Mouse (Mus musculus) lung, embryonic 15.5 days (tissue): ENCODE data around the gene Rgl3. TPM values are rescaled to one million over a fixed set of nuclear protein-coding genes. Genes with fewer than 3 reads are reported as not detected.

Experiments used
- ATAC-seq: fragments of 200-750 bp; cut with Nextera tagmentation; 2 replicates; pipeline ENCODE4 v1.8.0; 2017; ENCODE audit warnings: moderate number of reproducible peaks, borderline replicate concordance; ENCODE audit not compliant: low FRiP score, low TSS enrichment; ENCODE audit errors: extremely low read depth
- H3K27ac ChIP-seq: fragments of 300-500 bp; sonication (generic); 2 replicates; pipeline ENCODE4 v1.5.1; 2015; ENCODE audit warnings: moderate library complexity, mild to moderate bottlenecking, inconsistent platforms
- H3K27me3 ChIP-seq: fragments of 300-500 bp; sonication (generic); 2 replicates; pipeline ENCODE4 v1.6.1; 2015; ENCODE audit warnings: inconsistent platforms
- H3K36me3 ChIP-seq: fragments of 300-500 bp; sonication (generic); 2 replicates; pipeline ENCODE4 v1.6.1; 2015; ENCODE audit warnings: inconsistent platforms
- H3K4me1 ChIP-seq: fragments of 300-500 bp; sonication (generic); 2 replicates; pipeline ENCODE4 v1.6.1; 2015; ENCODE audit warnings: inconsistent platforms
- H3K4me2 ChIP-seq: fragments of 300-500 bp; sonication (generic); 2 replicates; pipeline ENCODE4 v1.6.1; 2015; ENCODE audit warnings: inconsistent platforms, mild to moderate bottlenecking, moderate library complexity
- H3K4me3 ChIP-seq: fragments of 300-500 bp; sonication (generic); 2 replicates; pipeline ENCODE4 v1.5.1; 2015; ENCODE audit warnings: mild to moderate bottlenecking, inconsistent platforms
- H3K9ac ChIP-seq: fragments of 300-500 bp; sonication (generic); 2 replicates; pipeline ENCODE4 v1.6.1; 2015; ENCODE audit warnings: inconsistent platforms
- H3K9me3 ChIP-seq: fragments of 300-500 bp; sonication (generic); 2 replicates; pipeline ENCODE4 v1.6.1; 2016; ENCODE audit warnings: inconsistent platforms
- WGBS: fragments of 180-500 bp; shearing (Covaris S2); methylation state at CpG from one replicate; pipeline ENCODE4 v1.1.7; 2015; 5-methylcytosine and 5-hydroxymethylcytosine counted together
- polyA plus RNA-seq: library from polyadenylated mRNA; unstranded; fragments of >200 nt; fragmentation: Nextera tagmentation; extraction: Ambion mirVana; gene quantifications from 2 replicates; pipeline ENCODE4 v1.2.1, GENCODE M21; 2015

The Rgl3 gene
- polyA plus RNA-seq, result 4.9 and 7.2 TPM in 2 replicates

DNA sequence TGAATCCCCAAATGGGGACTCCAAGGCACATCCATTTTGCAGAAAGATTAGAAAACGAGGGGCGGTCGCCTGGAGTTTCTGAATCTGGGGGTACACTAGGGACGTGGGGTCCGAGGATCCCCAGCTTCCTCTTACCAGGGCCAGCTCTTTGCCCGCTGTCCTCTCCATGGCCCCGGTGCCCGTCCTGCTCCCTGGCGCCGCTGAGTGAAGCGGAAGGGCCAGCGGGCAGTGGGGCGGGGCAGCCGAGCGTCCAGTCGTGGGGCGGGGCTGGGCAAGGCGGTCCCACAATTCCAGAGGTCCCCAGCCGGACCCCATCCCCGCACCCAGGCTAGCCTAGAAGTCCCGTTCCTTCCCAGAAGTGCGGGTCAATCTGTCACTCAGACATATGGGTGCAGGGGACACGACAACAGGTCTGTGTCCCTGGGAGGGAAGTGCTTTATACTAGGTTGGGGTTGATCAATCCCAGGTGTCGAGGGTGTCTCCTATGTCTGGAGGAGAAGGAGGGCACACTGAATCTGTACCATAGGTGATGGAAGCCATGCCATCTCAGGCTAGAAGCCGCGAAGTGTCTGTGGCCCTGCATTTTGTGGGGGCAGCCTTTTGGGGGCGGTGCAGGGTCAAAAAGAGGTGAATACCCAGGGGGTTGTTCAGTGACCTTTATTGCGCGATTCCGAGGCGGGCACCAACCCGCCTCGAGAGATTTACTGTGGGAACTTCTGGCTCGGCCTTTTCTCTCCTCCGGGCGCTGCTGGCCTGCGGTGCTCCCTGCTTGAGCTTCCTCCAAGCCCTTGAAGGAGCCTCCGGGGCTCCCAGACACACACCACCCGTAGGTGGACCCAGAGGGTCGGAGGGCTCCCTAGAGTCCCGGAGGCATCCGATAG, at the start of gene Rgl3:
Rgl3 (minus strand) TSS at position 217 of the 881 bp plus-strand sequence.
- Histone ChIP-seq H3K4me3 (peak within 1 kb of the TSS; percentile 51), H3K9ac (peak within 1 kb of the TSS; percentile 50), H3K36me3 (no peaks in the 10 kb centered on the region), H3K4me2 (peak within 1 kb of the TSS; percentile 92), H3K27me3 (peaks cover 70% of the 10 kb centered on the region), H3K9me3 (no peaks in the 10 kb centered on the region), H3K4me1 (peaks cover 22% of the 10 kb centered on the region), H3K27ac (no peak within 1 kb of the TSS)
- peak; percentile 53; the same call in 1 of the 2 replicates for ATAC-seq
- under 1% methylated on average over 42 of the region's 42 CpGs for WGBS

GRCm38 (mm10) chr9:22037826-22038225, 48.6 kb upstream of the Rgl3 start:
- Histone ChIP-seq H3K9me3 (no peaks in the 10 kb centered on the region), H3K27ac (no peak overlapping the region), H3K27me3 (no peaks in the 10 kb centered on the region), H3K4me3 (no peak overlapping the region), H3K4me1 (no peaks in the 10 kb centered on the region), H3K36me3 (no peaks in the 10 kb centered on the region), H3K4me2 (no peak overlapping the region), H3K9ac (no peak overlapping the region)
- no peak for ATAC-seq
- 58% methylated on average over 10 of the region's 10 CpGs for WGBS

- Histone ChIP-seq H3K36me3 (no peaks in the 10 kb centered on the region), H3K9ac (no peak overlapping the region), H3K4me3 (no peak overlapping the region), H3K9me3 (no peaks in the 10 kb centered on the region), H3K4me2 (no peak overlapping the region), H3K4me1 (no peaks in the 10 kb centered on the region), H3K27ac (no peak overlapping the region), H3K27me3 (no peaks in the 10 kb centered on the region)
- ATAC-seq, result no peak
- WGBS, result 57% methylated on average over 6 of the region's 6 CpGs
These were observed 46.2 kb upstream of the Rgl3 start for GRCm38 (mm10) chr9:22035300-22036044.

- H3K27ac ChIP-seq, result no peak overlapping the region
These were observed 41.1 kb upstream of the Rgl3 start for GRCm38 (mm10) chr9:22030386-22030785.

GRCm38 (mm10) chr9:22028467-22028866, 39.2 kb upstream of the Rgl3 start:
- no peak overlapping the region for H3K9ac ChIP-seq
- no peak for ATAC-seq

More at GRCm38 (mm10) chr9:22030386-22030785, 41.1 kb upstream of the Rgl3 start:
- Histone ChIP-seq H3K9ac (no peak overlapping the region), H3K9me3 (no peaks in the 10 kb centered on the region), H3K4me1 (no peaks in the 10 kb centered on the region), H3K27me3 (no peaks in the 10 kb centered on the region), H3K4me3 (no peak overlapping the region), H3K4me2 (no peak overlapping the region), H3K36me3 (no peaks in the 10 kb centered on the region)
- no peak for ATAC-seq
- 87% methylated on average over 9 of the region's 9 CpGs for WGBS

DNA sequence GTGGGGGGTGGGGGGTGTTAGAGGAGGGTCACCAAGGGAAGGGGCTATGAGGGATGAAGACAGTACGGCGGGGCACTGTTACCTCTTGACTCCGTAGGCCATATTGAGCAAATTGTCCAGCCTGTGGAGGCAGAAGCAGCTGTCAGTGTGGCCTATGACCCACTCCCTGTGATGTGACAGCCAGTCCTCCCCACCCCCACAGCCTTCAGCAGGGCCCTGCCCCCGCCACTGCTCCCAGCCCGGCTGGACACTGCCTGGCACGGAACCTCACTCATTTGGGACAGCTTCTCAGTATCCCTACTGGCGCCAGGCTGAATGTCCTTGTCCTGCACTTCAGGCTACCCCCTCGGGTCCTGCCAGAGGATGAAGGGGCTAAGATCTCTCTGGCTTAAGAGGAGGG, 35.3 kb upstream of the Rgl3 start:
- Histone ChIP-seq H3K27me3 (no peaks in the 10 kb centered on the region; the same call in 1 of the 2 replicates), H3K4me3 (no peak overlapping the region), H3K36me3 (no peaks in the 10 kb centered on the region), H3K27ac (no peak overlapping the region), H3K9ac (no peak overlapping the region), H3K4me1 (no peaks in the 10 kb centered on the region), H3K9me3 (no peaks in the 10 kb centered on the region), H3K4me2 (no peak overlapping the region)
- WGBS, result 36% methylated on average over 7 of the region's 8 CpGs
- 0 out of 2 replicates have a peak, but pooled peaks have one; percentile 55 for ATAC-seq

More at GRCm38 (mm10) chr9:22028467-22028866, 39.2 kb upstream of the Rgl3 start:
- WGBS, result 33% methylated on average over 7 of the region's 7 CpGs
- Histone ChIP-seq H3K4me1 (no peaks in the 10 kb centered on the region), H3K36me3 (no peaks in the 10 kb centered on the region), H3K4me2 (no peak overlapping the region), H3K4me3 (no peak overlapping the region), H3K9me3 (no peaks in the 10 kb centered on the region), H3K27ac (no peak overlapping the region), H3K27me3 (no peaks in the 10 kb centered on the region)

- no peak for ATAC-seq
- Histone ChIP-seq H3K4me3 (no peak overlapping the region), H3K4me1 (no peaks in the 10 kb centered on the region), H3K9me3 (no peaks in the 10 kb centered on the region), H3K27me3 (no peaks in the 10 kb centered on the region), H3K27ac (no peak overlapping the region), H3K9ac (no peak overlapping the region), H3K36me3 (peaks cover 24% of the 10 kb centered on the region), H3K4me2 (no peak overlapping the region)
- 64% methylated on average over 7 of the region's 7 CpGs for WGBS
These were observed 28.1 kb upstream of the Rgl3 start for GRCm38 (mm10) chr9:22017208-22017825.

- H3K27me3 ChIP-seq, result no peaks in the 10 kb centered on the region
- no peaks in the 10 kb centered on the region for H3K4me1 ChIP-seq
- H3K4me3 ChIP-seq, result no peak overlapping the region
- H3K27ac ChIP-seq, result no peak overlapping the region
- no peak overlapping the region for H3K4me2 ChIP-seq
- WGBS, result 65% methylated on average over 10 of the region's 10 CpGs
- no peak for ATAC-seq
- H3K36me3 ChIP-seq, result peaks cover 34% of the 10 kb centered on the region
- no peak overlapping the region for H3K9ac ChIP-seq
- no peaks in the 10 kb centered on the region for H3K9me3 ChIP-seq
These were observed 27.0 kb upstream of the Rgl3 start for GRCm38 (mm10) chr9:22016245-22016644.

DNA sequence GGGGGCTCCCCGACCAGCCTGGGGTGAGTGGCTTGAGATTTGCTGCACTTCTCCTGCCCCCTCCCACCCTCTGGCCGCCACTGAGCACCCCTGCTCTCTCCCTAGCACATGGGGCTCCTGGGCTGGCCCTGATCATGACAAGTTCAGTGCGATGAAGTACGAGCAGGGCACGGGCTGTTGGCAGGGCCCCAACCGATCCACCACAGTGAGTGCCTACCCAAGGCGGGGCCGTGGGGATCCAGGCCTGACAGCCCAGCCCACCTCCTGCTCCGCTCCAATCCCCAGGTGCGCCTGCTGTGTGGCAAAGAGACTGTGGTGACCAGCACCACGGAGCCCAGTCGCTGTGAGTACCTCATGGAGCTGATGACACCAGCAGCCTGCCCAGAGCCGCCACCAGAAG, 23.5 kb upstream of the Rgl3 start:
- Histone ChIP-seq H3K9me3 (no peaks in the 10 kb centered on the region), H3K4me2 (no peak overlapping the region), H3K27me3 (no peaks in the 10 kb centered on the region), H3K9ac (no peak overlapping the region), H3K4me3 (no peak overlapping the region), H3K27ac (no peak overlapping the region), H3K4me1 (no peaks in the 10 kb centered on the region), H3K36me3 (peaks cover 69% of the 10 kb centered on the region)
- ATAC-seq, result no peak
- WGBS, result 91% methylated on average over 13 of the region's 13 CpGs

GRCm38 (mm10) chr9:22011055-22011454, 21.8 kb upstream of the Rgl3 start:
- H3K27me3 ChIP-seq, result no peaks in the 10 kb centered on the region

GRCm38 (mm10) chr9:22004546-22004945, 15.3 kb upstream of the Rgl3 start:
- Histone ChIP-seq H3K9ac (no peak overlapping the region), H3K4me1 (peaks cover 31% of the 10 kb centered on the region), H3K9me3 (no peaks in the 10 kb centered on the region), H3K4me3 (no peak overlapping the region), H3K27ac (no peak overlapping the region), H3K27me3 (no peaks in the 10 kb centered on the region), H3K36me3 (peaks cover 56% of the 10 kb centered on the region), H3K4me2 (no peak overlapping the region)
- no peak for ATAC-seq
- 91% methylated on average over 12 of the region's 12 CpGs for WGBS

More at GRCm38 (mm10) chr9:22011055-22011454, 21.8 kb upstream of the Rgl3 start:
- Histone ChIP-seq H3K4me3 (no peak overlapping the region), H3K27ac (no peak overlapping the region), H3K4me2 (no peak overlapping the region), H3K4me1 (0 out of 2 replicates have a peak, but pooled peaks cover 1% of the 10 kb centered on the region), H3K36me3 (peaks cover 85% of the 10 kb centered on the region), H3K9me3 (no peaks in the 10 kb centered on the region), H3K9ac (no peak overlapping the region)
- WGBS, result 87% methylated on average over 5 of the region's 5 CpGs
- no peak for ATAC-seq
